Mouse (Mus musculus) heart, embryonic 16.5 days (tissue): ENCODE results near the gene Cldn18. TPM values are rescaled to one million over a fixed set of nuclear protein-coding genes. Genes with fewer than 3 reads are reported as not detected.

ENCODE experiments used
- ATAC-seq: fragments of 200-750 bp; cut with Nextera tagmentation; replicated peaks from 2 replicates; pipeline ENCODE4 v1.8.0; 2017; ENCODE audit warnings: moderate number of reproducible peaks; ENCODE audit not compliant: insufficient read depth, low FRiP score; ENCODE audit errors: extremely low read depth
- H3K27ac ChIP-seq: fragments of 300-500 bp; sonication (generic); 2 replicates; pipeline ENCODE4 v1.5.1; 2014; ENCODE audit warnings: mild to moderate bottlenecking, low read length, control low read depth, moderate library complexity
- H3K27me3 ChIP-seq: fragments of 300-500 bp; sonication (generic); 2 replicates; pipeline ENCODE4 v1.6.1; 2014; ENCODE audit warnings: low read length, mixed read lengths; ENCODE audit not compliant: control insufficient read depth, insufficient read depth
- H3K36me3 ChIP-seq: fragments of 300-500 bp; sonication (generic); 2 replicates; pipeline ENCODE4 v1.6.1; 2014; ENCODE audit not compliant: control insufficient read depth, insufficient read depth
- H3K4me1 ChIP-seq: fragments of 300-500 bp; sonication (generic); 2 replicates; pipeline ENCODE4 v1.6.1; 2014; ENCODE audit warnings: low read length, mixed read lengths; ENCODE audit not compliant: control insufficient read depth, insufficient read depth
- H3K4me2 ChIP-seq: fragments of 300-500 bp; sonication (generic); 2 replicates; pipeline ENCODE4 v1.6.1; 2014; ENCODE audit warnings: low read depth, mild to moderate bottlenecking, control low read depth, low read length
- H3K4me3 ChIP-seq: fragments of 300-500 bp; sonication (generic); 2 replicates; pipeline ENCODE4 v1.5.1; 2014; ENCODE audit warnings: mild to moderate bottlenecking, control low read depth, low read length
- H3K9ac ChIP-seq: fragments of 300-500 bp; sonication (generic); 2 replicates; pipeline ENCODE4 v1.6.1; 2014; ENCODE audit warnings: low read length, control low read depth
- H3K9me3 ChIP-seq: fragments of 300-500 bp; sonication (generic); replicated peaks from 2 replicates; pipeline ENCODE4 v1.6.1; 2016; ENCODE audit warnings: low read length; ENCODE audit not compliant: control insufficient read depth
- WGBS: fragments of 180-500 bp; shearing (Covaris S2); extraction: QIAGEN DNeasy Blood & Tissue Kit; methylation state at CpG from one replicate; pipeline ENCODE4 v1.1.7; 2014; 5-methylcytosine and 5-hydroxymethylcytosine counted together
- polyA plus RNA-seq: library from polyadenylated mRNA; unstranded; fragments of >200 nt; fragmentation: Nextera tagmentation; extraction: Ambion mirVana; gene quantifications from 2 replicates; pipeline ENCODE4 v1.2.1, GENCODE M21; 2015

Cldn18 gene
- polyA plus RNA-seq: 2.8 and 33.7 TPM in 2 replicates

DNA sequence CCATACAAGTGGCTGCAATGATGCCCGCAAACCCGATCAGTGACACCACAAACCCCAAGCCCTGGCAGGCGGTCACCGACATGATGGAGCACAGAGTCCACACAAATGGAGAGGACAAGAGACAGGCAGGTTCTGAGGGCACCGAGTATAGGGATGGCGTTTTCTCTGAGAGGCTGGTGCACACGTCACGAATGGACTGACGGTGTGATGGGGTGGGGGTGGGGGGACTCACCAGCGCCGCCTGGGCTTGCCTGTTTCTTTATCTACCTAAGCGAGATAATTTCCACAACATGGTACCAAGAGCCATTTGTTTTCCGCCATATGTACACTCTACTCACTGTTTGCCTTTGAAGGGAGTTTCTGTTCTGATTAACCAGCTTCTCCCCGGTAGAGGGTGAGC, at the start of gene Cldn18:
Gene Cldn18 (minus strand): TSS at position 134 of the 400 bp plus-strand sequence.
- Histone ChIP-seq H3K27me3 (no peaks in the 10 kb centered on the region), H3K27ac (no peak within 1 kb of the TSS), H3K4me3 (no peak within 1 kb of the TSS), H3K36me3 (no peaks in the 10 kb centered on the region), H3K4me2 (no peak within 1 kb of the TSS), H3K4me1 (no peaks in the 10 kb centered on the region), H3K9me3 (no peaks in the 10 kb centered on the region), H3K9ac (no peak within 1 kb of the TSS)
- WGBS: 86% methylated on average over 14 of the region's 14 CpGs
- ATAC-seq: no peak

DNA sequence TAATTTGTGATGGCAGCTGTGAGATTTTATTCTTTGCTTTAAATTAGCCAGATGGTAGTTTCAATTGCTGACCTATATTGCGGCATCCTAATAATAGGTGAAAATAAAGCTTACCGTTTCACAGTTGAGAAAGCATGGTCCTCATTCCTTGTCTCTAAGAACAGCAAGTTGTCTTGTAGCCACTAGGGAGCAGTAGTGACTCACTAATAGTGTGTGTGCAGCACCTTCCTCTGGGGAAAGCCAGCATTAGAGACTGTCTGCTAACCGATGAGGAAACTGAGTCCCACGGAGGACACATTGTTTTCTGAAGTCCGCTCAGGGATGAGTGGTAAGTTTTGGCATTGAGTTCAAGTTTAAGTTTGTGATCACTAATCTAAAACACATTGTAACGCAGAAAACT, 46.5 kb upstream of the Cldn18 start:
- H3K4me1 ChIP-seq: no peaks in the 10 kb centered on the region
- no peak overlapping the region for H3K27ac ChIP-seq
- H3K9ac ChIP-seq: no peak overlapping the region
- H3K4me3 ChIP-seq: no peak overlapping the region
- no peak overlapping the region for H3K4me2 ChIP-seq
- no peaks in the 10 kb centered on the region for H3K36me3 ChIP-seq
- H3K9me3 ChIP-seq: no peaks in the 10 kb centered on the region
- ATAC-seq: no peak
- WGBS: 66% methylated on average over 6 of the region's 6 CpGs
- no peaks in the 10 kb centered on the region for H3K27me3 ChIP-seq

DNA sequence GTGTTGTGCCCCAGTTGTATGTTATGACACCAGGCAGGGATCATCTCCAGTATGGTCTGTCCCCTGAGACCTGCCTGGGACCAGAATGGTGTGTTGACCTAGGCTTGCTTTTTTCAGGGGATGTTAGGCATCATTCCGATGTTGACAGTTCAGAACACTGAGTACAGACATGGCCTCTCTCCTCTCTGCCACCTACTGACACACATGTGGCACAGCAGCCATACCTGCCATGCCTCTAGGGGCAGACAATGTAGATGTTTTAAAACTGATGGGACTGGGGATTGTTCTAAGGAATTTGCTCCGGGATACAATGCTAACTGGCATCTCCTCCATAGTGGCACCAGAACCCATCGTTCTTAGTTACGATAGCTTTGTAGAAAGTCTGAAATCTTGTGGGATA, 33.2 kb upstream of the Cldn18 start:
- H3K27ac ChIP-seq: no peak overlapping the region
- 81% methylated on average over 4 of the region's 4 CpGs for WGBS
- no peaks in the 10 kb centered on the region for H3K27me3 ChIP-seq
- H3K4me3 ChIP-seq: no peak overlapping the region
- H3K9ac ChIP-seq: no peak overlapping the region
- H3K36me3 ChIP-seq: no peaks in the 10 kb centered on the region
- no peaks in the 10 kb centered on the region for H3K4me1 ChIP-seq
- no peak overlapping the region for H3K4me2 ChIP-seq
- ATAC-seq: no peak
- H3K9me3 ChIP-seq: no peaks in the 10 kb centered on the region

GRCm38 (mm10) chr9:99748279-99748678, 31.2 kb upstream of the Cldn18 start:
- Histone ChIP-seq H3K4me2 (no peak overlapping the region), H3K9me3 (no peaks in the 10 kb centered on the region), H3K27ac (no peak overlapping the region), H3K36me3 (no peaks in the 10 kb centered on the region), H3K4me3 (no peak overlapping the region), H3K9ac (no peak overlapping the region), H3K27me3 (no peaks in the 10 kb centered on the region), H3K4me1 (no peaks in the 10 kb centered on the region)
- 66% methylated on average over 1 of the region's 1 CpGs for WGBS
- no peak for ATAC-seq

DNA sequence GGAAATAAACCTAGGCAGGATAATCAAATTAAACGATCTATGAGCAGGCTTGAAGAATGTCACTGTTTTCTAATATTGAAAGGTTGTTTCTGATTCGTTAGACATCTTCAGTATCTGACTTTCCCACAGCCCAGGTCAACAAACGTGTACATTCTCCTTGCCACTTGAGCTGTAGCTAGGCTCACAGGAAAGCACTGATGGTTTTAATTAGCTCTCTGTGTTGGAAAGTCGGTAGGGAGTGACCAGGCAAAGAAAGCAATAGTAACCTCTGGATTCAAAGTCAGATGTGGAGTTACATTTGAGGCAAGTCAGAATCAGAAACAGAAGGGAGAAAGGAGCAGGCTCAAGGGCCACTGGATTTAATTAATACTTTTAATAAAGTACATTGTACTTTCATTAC, 30.7 kb upstream of the Cldn18 start:
- Histone ChIP-seq H3K4me2 (no peak overlapping the region), H3K9ac (no peak overlapping the region), H3K27ac (no peak overlapping the region), H3K4me1 (no peaks in the 10 kb centered on the region), H3K27me3 (no peaks in the 10 kb centered on the region), H3K36me3 (no peaks in the 10 kb centered on the region), H3K4me3 (no peak overlapping the region), H3K9me3 (no peaks in the 10 kb centered on the region)
- 57% methylated on average over 4 of the region's 4 CpGs for WGBS
- no peak for ATAC-seq

DNA sequence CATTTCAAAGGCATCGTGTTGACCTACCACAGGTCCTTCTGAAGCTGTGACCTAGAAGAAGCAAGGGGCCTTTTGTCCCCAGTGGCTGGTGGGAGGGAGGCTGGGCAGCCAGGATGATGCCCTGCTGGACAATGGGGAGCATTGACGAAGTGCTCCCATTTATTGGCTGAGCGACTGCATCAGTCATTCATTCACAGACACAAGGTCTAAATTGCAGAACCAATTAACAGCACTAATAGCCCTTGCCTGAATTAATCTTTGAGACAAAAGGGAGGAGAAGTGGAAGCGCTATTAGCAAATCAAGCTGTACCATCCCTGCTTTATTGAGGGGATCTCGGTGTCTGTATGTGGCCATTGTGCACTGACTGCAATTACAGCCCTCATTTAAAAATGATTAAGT, 27.5 kb upstream of the Cldn18 start:
- no peak for ATAC-seq
- no peak overlapping the region for H3K9ac ChIP-seq
- no peaks in the 10 kb centered on the region for H3K4me1 ChIP-seq
- H3K4me3 ChIP-seq: no peak overlapping the region
- no peak overlapping the region for H3K27ac ChIP-seq
- H3K36me3 ChIP-seq: no peaks in the 10 kb centered on the region
- H3K27me3 ChIP-seq: no peaks in the 10 kb centered on the region
- WGBS: 88% methylated on average over 5 of the region's 5 CpGs
- no peaks in the 10 kb centered on the region for H3K9me3 ChIP-seq
- no peak overlapping the region for H3K4me2 ChIP-seq

GRCm38 (mm10) chr9:99729943-99730646, 13.0 kb upstream of the Cldn18 start:
- Histone ChIP-seq H3K4me2 (no peak overlapping the region), H3K27ac (no peak overlapping the region), H3K9ac (no peak overlapping the region), H3K27me3 (no peaks in the 10 kb centered on the region), H3K36me3 (no peaks in the 10 kb centered on the region), H3K9me3 (0 out of 2 replicates have a peak, but pooled peaks cover 1% of the 10 kb centered on the region), H3K4me3 (no peak overlapping the region), H3K4me1 (no peaks in the 10 kb centered on the region; the same call in 1 of the 2 replicates)
- WGBS: 35% methylated on average over 15 of the region's 15 CpGs
- no peak for ATAC-seq

DNA sequence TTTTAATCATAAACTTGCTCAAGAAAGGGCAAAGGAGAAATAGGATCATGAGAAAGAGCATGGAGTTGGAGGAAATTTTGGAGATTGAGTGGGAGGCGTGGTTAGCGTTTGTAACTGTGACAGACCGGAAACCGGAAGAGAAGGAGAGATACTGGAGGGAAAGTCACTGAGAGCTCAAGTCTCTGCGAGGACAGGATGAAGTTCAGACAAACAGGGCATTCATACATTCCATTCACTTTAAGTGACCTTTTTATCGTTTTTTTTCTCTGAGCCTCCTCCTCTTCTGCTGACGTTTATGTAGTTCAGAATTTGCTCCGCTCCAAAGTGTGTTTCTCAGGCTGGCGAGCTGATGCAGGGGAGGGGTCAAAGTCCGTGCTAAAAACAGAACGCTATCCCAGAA, 10.8 kb upstream of the Cldn18 start:
- no peak overlapping the region for H3K27ac ChIP-seq
- no peaks in the 10 kb centered on the region for H3K9me3 ChIP-seq
- no peaks in the 10 kb centered on the region for H3K36me3 ChIP-seq
- no peaks in the 10 kb centered on the region; the same call in 1 of the 2 replicates for H3K4me1 ChIP-seq
- H3K9ac ChIP-seq: no peak overlapping the region
- H3K4me3 ChIP-seq: no peak overlapping the region
- ATAC-seq: no peak
- peak overlapping the region; percentile 42; the same call in 1 of the 2 replicates for H3K4me2 ChIP-seq
- no peaks in the 10 kb centered on the region for H3K27me3 ChIP-seq
- WGBS: 29% methylated on average over 11 of the region's 11 CpGs

DNA sequence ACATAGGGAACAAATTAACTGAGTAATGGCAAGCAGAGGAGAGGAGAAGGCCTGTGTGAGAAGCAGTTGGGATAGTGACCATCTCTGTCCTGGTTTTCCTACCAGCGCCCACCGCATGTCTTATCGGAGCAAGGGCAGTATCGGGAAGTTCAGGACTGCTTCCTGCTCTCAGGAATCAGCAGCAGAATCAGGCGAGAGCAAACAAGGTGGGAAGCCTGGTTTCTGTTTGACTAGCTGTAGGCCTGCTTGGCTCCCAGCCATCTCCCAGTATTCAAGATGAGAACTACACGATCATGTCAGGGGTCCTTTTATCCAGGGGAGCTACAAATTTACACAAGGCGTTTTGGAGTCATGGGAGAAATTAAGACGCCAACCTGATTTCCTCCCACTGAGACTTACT, 8.2 kb upstream of the Cldn18 start:
- H3K4me3 ChIP-seq: no peak overlapping the region
- WGBS: 57% methylated on average over 8 of the region's 8 CpGs
- H3K27ac ChIP-seq: no peak overlapping the region
- H3K4me2 ChIP-seq: no peak overlapping the region
- H3K9ac ChIP-seq: no peak overlapping the region
- H3K36me3 ChIP-seq: no peaks in the 10 kb centered on the region
- no peaks in the 10 kb centered on the region for H3K27me3 ChIP-seq
- no peaks in the 10 kb centered on the region for H3K9me3 ChIP-seq
- ATAC-seq: no peak
- H3K4me1 ChIP-seq: no peaks in the 10 kb centered on the region; the same call in 1 of the 2 replicates
